Mouse (Mus musculus) CH12.LX (cell line): ENCODE data around the gene Ckap4. TPM values are rescaled to one million over a fixed set of nuclear protein-coding genes. Genes with fewer than 3 reads are reported as not detected.

Source experiments
- DNase-seq: peaks from one replicate; pipeline ENCODE4 v3.0.0-alpha.2; 2013; ENCODE audit errors: extremely low read depth
- H3K27ac ChIP-seq: 2 replicates; pipeline ENCODE4 v1.5.1; 2012; ENCODE audit warnings: low read depth, mild to moderate bottlenecking, control low read depth, moderate library complexity; ENCODE audit not compliant: insufficient read depth
- H3K27me3 ChIP-seq: replicated peaks from 2 replicates; pipeline ENCODE3; 2012; ENCODE audit warnings: inconsistent platforms
- H3K36me3 ChIP-seq, 2 experiments: replicated peaks in 1 of 2; 2 replicates each; pipeline versions ENCODE3 to v1.6.1; 2012; ENCODE audit warnings: inconsistent platforms in 1 of 2, low read length in 1 of 2, mild to moderate bottlenecking in 1 of 2, mixed read lengths in 1 of 2, moderate library complexity in 1 of 2; ENCODE audit not compliant: control insufficient read depth in 1 of 2, insufficient read depth in 1 of 2
- H3K4me1 ChIP-seq, 2 experiments: 2 replicates each; pipeline ENCODE4 v1.6.1; 2012; ENCODE audit warnings: inconsistent platforms in 1 of 2, moderate library complexity in 1 of 2; ENCODE audit not compliant: insufficient read depth in 2 of 2, control insufficient read depth in 1 of 2
- H3K4me2 ChIP-seq: 2 replicates; pipeline ENCODE4 v1.6.1; 2012; ENCODE audit warnings: low read depth, mild to moderate bottlenecking, control low read depth; ENCODE audit not compliant: poor library complexity, insufficient read depth, severe bottlenecking
- H3K4me3 ChIP-seq, 3 experiments: fragments of 150-350 bp in 1 of 3; sonication (generic) in 1 of 3; replicated peaks in 1 of 3; 2 replicates each; pipeline versions ENCODE3 to v1.5.1; 2011 to 2012; ENCODE audit warnings: low read depth in 2 of 3, low read length in 2 of 3, mild to moderate bottlenecking in 2 of 3, moderate library complexity in 2 of 3, control low read depth in 1 of 3, improper control_type of control experiment in 1 of 3, inconsistent platforms in 1 of 3, mixed read lengths in 1 of 3; ENCODE audit not compliant: poor library complexity in 1 of 3
- H3K79me2 ChIP-seq: replicated peaks from 2 replicates; pipeline ENCODE4 v1.6.1; 2012; ENCODE audit warnings: mild to moderate bottlenecking, moderate library complexity; ENCODE audit not compliant: control insufficient read depth, poor library complexity, insufficient read depth, severe bottlenecking; ENCODE audit errors: extremely low read depth
- H3K9ac ChIP-seq: 2 replicates; pipeline ENCODE4 v1.6.1; 2012; ENCODE audit warnings: low read depth, mild to moderate bottlenecking, control low read depth, moderate library complexity; ENCODE audit not compliant: insufficient read depth
- H3K9me3 ChIP-seq: replicated peaks from 2 replicates; pipeline ENCODE3; 2012; ENCODE audit warnings: low read length, inconsistent platforms, mixed read lengths
- BHLHE40 ChIP-seq: IDR thresholded peaks from 2 replicates; pipeline ENCODE4 v1.6.1; 2011; ENCODE audit warnings: mild to moderate bottlenecking, low read depth, low read length, improper control_type of control experiment
- CTCF ChIP-seq, 2 experiments: IDR thresholded peaks in 1 of 2; conservative IDR thresholded peaks in 1 of 2; 2 replicates each; pipeline ENCODE4 v1.5.1; 2011 to 2012; ENCODE audit warnings: low read depth in 2 of 2, low read length in 2 of 2, improper control_type of control experiment in 1 of 2, inconsistent platforms in 1 of 2, mild to moderate bottlenecking in 1 of 2, moderate library complexity in 1 of 2
- E2F4 ChIP-seq: IDR thresholded peaks from 2 replicates; pipeline ENCODE4 v1.6.1; 2011; ENCODE audit warnings: low read depth, low read length, improper control_type of control experiment; ENCODE audit not compliant: insufficient replicate concordance
- ELF1 ChIP-seq: IDR thresholded peaks from 2 replicates; pipeline ENCODE4 v1.6.1; 2014; ENCODE audit warnings: low read depth, mild to moderate bottlenecking, inconsistent platforms, low read length, improper control_type of control experiment
- GABPA ChIP-seq: IDR thresholded peaks from 2 replicates; pipeline ENCODE4 v1.6.1; 2012; ENCODE audit warnings: low read depth, low read length, improper control_type of control experiment, inconsistent platforms; ENCODE audit not compliant: insufficient replicate concordance
- HCFC1 ChIP-seq: IDR thresholded peaks from 2 replicates; pipeline ENCODE4 v1.6.1; 2012; ENCODE audit warnings: low read depth, mild to moderate bottlenecking, inconsistent platforms, low read length, improper control_type of control experiment
- IRF4 ChIP-seq: IDR thresholded peaks from 2 replicates; pipeline ENCODE4 v1.6.1; 2014; ENCODE audit warnings: low read depth, mild to moderate bottlenecking, inconsistent platforms, low read length, improper control_type of control experiment
- JUN ChIP-seq: IDR thresholded peaks from 2 replicates; pipeline ENCODE4 v1.6.1; 2011; ENCODE audit warnings: low read depth, mild to moderate bottlenecking, low read length, improper control_type of control experiment, moderate library complexity; ENCODE audit not compliant: insufficient read depth
- JUND ChIP-seq: conservative IDR thresholded peaks from 2 replicates; pipeline ENCODE4 v1.6.1; 2011; ENCODE audit warnings: low read depth, low read length, improper control_type of control experiment
- KAT2A ChIP-seq: IDR thresholded peaks from 2 replicates; pipeline ENCODE4 v1.6.1; 2012; ENCODE audit warnings: low read length, improper control_type of control experiment, inconsistent platforms; ENCODE audit not compliant: insufficient replicate concordance
- MAFK ChIP-seq: IDR thresholded peaks from 2 replicates; pipeline ENCODE4 v1.6.1; 2011; ENCODE audit warnings: low read length, improper control_type of control experiment; ENCODE audit not compliant: insufficient replicate concordance
- MAX ChIP-seq: IDR thresholded peaks from 2 replicates; pipeline ENCODE4 v1.6.1; 2011; ENCODE audit warnings: low read length, improper control_type of control experiment
- MEF2A ChIP-seq: IDR thresholded peaks from 2 replicates; pipeline ENCODE4 v1.6.1; 2014; ENCODE audit warnings: low read depth, mild to moderate bottlenecking, inconsistent platforms, low read length, improper control_type of control experiment, borderline replicate concordance
- MXI1 ChIP-seq: IDR thresholded peaks from 2 replicates; pipeline ENCODE4 v1.6.1; 2011; ENCODE audit warnings: mild to moderate bottlenecking, low read depth, low read length, improper control_type of control experiment
- MYC ChIP-seq: IDR thresholded peaks from 2 replicates; pipeline ENCODE4 v1.6.1; 2011; ENCODE audit warnings: low read depth, mild to moderate bottlenecking, improper control_type of control experiment, low read length
- NELFE ChIP-seq: IDR thresholded peaks from 2 replicates; pipeline ENCODE4 v1.6.1; 2011; ENCODE audit warnings: low read depth, low read length, improper control_type of control experiment
- POLR2AphosphoS2 ChIP-seq: IDR thresholded peaks from 2 replicates; pipeline ENCODE4 v1.6.1; 2011; ENCODE audit warnings: low read depth, low read length, improper control_type of control experiment
- RAD21 ChIP-seq: IDR thresholded peaks from 2 replicates; pipeline ENCODE4 v1.6.1; 2011; ENCODE audit warnings: low read depth, mild to moderate bottlenecking, low read length, improper control_type of control experiment, moderate library complexity
- SIN3A ChIP-seq: IDR thresholded peaks from 2 replicates; pipeline ENCODE4 v1.6.1; 2012; ENCODE audit warnings: low read length, improper control_type of control experiment, inconsistent platforms
- SMC3 ChIP-seq: IDR thresholded peaks from 2 replicates; pipeline ENCODE4 v1.6.1; 2011; ENCODE audit warnings: low read depth, low read length, improper control_type of control experiment
- TCF12 ChIP-seq: IDR thresholded peaks from 2 replicates; pipeline ENCODE4 v1.6.1; 2014; ENCODE audit warnings: low read depth, mild to moderate bottlenecking, inconsistent platforms, low read length, improper control_type of control experiment
- UBTF ChIP-seq: IDR thresholded peaks from 2 replicates; pipeline ENCODE4 v1.6.1; 2012; ENCODE audit warnings: low read depth, mild to moderate bottlenecking, inconsistent platforms, low read length, improper control_type of control experiment, moderate library complexity
- USF1 ChIP-seq: IDR thresholded peaks from 2 replicates; pipeline ENCODE4 v1.6.1; 2014; ENCODE audit warnings: low read depth, mild to moderate bottlenecking, inconsistent platforms, low read length, improper control_type of control experiment
- USF2 ChIP-seq: conservative IDR thresholded peaks from 2 replicates; pipeline ENCODE4 v1.6.1; 2011; ENCODE audit warnings: low read depth, low read length, improper control_type of control experiment
- ZKSCAN1 ChIP-seq: IDR thresholded peaks from 2 replicates; pipeline ENCODE4 v1.6.1; 2012; ENCODE audit warnings: low read depth, inconsistent platforms, low read length, improper control_type of control experiment, borderline replicate concordance
- ZNF384 ChIP-seq: IDR thresholded peaks from 2 replicates; pipeline ENCODE4 v1.6.1; 2012; ENCODE audit warnings: low read depth, low read length, improper control_type of control experiment, inconsistent platforms
- dilution Hi-C: fragments of 300-500 bp; cut with MboI; formaldehyde crosslinking; loops from 2 replicates; pipeline ENCODE4 v1.14.3; 2020; ENCODE audit warnings: low sequenced_read_pairs; ENCODE audit not compliant: extremely low pct_unique_long_range_greater_than_20kb, extremely low pct_ligation_motif_present
- in situ Hi-C: fragments of 300-500 bp; cut with MboI; formaldehyde crosslinking; loops from 3 replicates; pipeline ENCODE4 v1.14.3; 2019; ENCODE audit warnings: low sequenced_read_pairs, low pct_ligation_motif_present, low pct_unique_long_range_greater_than_20kb, mixed read lengths
- polyA plus RNA-seq: library from polyadenylated mRNA; unstranded; fragments of >175 nt; gene quantifications from 2 replicates; pipeline ENCODE4 v1.2.1, GENCODE M21; 2012; ENCODE audit warnings: low read depth; ENCODE audit not compliant: insufficient read length
- total RNA-seq, 2 experiments: library from RNA; depleted of rRNA; stranded (reverse); fragments of 300-350 nt in 1 of 2; fragments of >200 nt in 1 of 2; gene quantifications; 2 replicates each; pipeline ENCODE4 v1.2.3; 2012 to 2014

Gene Ckap4
- total and polyA plus RNA-seq, 3 experiments, result 24.4 to 71.2 (median 35.0) TPM

DNA sequence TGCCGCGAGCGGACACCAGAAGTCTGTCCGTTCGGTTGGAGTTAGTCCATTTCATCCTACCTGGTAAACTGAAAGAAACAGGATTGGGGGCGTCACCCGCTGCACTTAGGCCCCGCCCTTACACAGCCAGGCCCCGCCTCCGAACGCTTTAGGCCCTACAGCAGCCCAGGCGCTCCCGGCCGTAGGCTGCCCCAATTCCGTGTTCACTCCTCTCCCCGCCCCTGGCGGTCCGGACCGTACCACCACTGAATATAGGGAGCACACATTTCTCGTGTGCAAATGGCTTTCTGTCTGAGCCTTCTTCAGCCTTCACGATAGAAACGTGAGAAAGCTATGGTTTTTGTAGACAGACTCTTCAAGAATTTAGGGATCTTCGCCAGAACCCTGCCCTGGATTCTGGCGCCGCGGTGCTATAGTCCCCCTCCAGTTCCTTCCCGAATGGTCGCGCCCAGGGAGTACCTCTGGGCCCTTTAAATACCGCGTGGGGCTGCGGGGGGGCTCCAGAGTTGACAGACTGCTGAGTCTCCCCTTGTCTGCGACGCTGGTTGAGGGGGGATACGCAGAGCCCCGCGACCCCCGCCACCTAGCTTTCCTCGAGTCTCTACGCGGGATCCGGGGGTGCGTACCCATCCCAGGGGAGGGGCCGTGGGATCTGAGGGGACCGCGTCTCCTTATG, 42.7 kb upstream of the Ckap4 start, which contains the start of gene Tcp11l2 (continued):
- TF ChIP-seq JUND (no peak), GABPA (no peak), MAFK (no peak), ELF1 (peak; percentile 88), MYC (peak; percentile 52; the same call in 1 of the 2 replicates), USF2 (no peak)

DNA sequence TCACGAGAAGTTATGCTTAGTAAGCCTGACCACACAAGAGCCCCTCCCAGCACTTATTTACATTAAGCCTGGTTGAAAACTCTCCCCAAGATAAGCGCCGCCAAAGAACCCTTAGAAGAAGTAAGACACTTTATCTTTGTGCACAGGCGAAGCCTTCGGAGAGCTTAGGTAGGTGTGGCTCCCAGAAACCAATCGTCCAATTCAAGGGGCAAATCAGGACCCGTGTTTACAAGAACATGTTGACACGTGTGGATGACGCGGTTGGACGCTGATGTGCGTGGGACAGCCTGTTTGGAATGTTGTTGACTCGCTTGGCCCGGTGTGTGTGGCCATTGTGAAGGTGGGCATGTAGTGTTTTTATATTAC, 42.1 kb upstream of the Ckap4 start:
- Histone ChIP-seq H3K27ac (no peak overlapping the region), H3K79me2 (no peaks in the 10 kb centered on the region)
- dilution Hi-C loops, result no loop called here
- TF ChIP-seq RAD21 (no peak), HCFC1 (no peak), JUN (no peak), UBTF (no peak), MEF2A (no peak), GABPA (no peak), ZKSCAN1 (no peak), MAX (peak; percentile 90), ZNF384 (no peak), BHLHE40 (peak; percentile 87), USF1 (no peak), POLR2AphosphoS2 (no peak), NELFE (no peak), CTCF (conservative IDR thresholded peaks at IDR 0.05 in 1 of 2, IDR thresholded peaks at IDR 0.05 in 1 of 2; ENCODE audit: low read depth in 2 of 2, low read length in 2 of 2) (no peak), MXI1 (peak; percentile 73; the same call in 1 of the 2 replicates), E2F4 (no peak), TCF12 (no peak), IRF4 (no peak), MAFK (no peak), SMC3 (no peak), SIN3A (peak; percentile 70), KAT2A (no peak), USF2 (no peak)
- TF ChIP-seq, all 38 proteins: peak for 4
- peak overlapping the region; percentile 2; the same call in 1 of the 2 replicates for H3K9ac ChIP-seq
- no peaks in the 10 kb centered on the region for H3K36me3 ChIP-seq
- in situ Hi-C loops, result no loop called here
- peak overlapping the region; percentile 69 to 93 (median 77) for H3K4me3 ChIP-seq
- peaks cover 4% of the 10 kb centered on the region for H3K27me3 ChIP-seq
- peak; percentile 75 for DNase-seq
- peaks cover 12 to 57% of the 10 kb centered on the region in 2 experiments for H3K4me1 ChIP-seq
- H3K9me3 ChIP-seq, result no peaks in the 10 kb centered on the region
- H3K4me2 ChIP-seq, result peak overlapping the region; percentile 27
